Mouse (Mus musculus): ENCODE results near the gene Hist1h2bf. TPM values are rescaled to one million over a fixed set of nuclear protein-coding genes. Genes with fewer than 3 reads are reported as not detected.
A peak's percentile ranks its signal among the peaks of the same experiment; 100 is the strongest.
"Not testable (repeated sequence)": the region's sequence is repeated elsewhere in the genome, so short reads cannot be mapped to it uniquely, and the experiment has no call there.

The Hist1h2bf gene
- polyA plus RNA-seq (2015; fragmentation: Nextera tagmentation; extraction: Ambion mirVana), result 1.7 and 3.0 TPM in 2 replicates

GRCm38 (mm10) chr13:23573898-23574524 lies at the start of gene Hist1h2bf, which contains the start of gene Hist1h2ad:
Gene Hist1h2bf (minus strand): TSS chr13:23574196.
Gene Hist1h2ad (plus strand): TSS chr13:23574381.
- under 1% methylated on average over 22 of the region's 42 CpGs for WGBS
- Histone ChIP-seq H3K4me1 (ENCODE audit: control insufficient read depth, insufficient read depth, low read length) (peaks cover 33% of the 10 kb centered on the region), H3K4me2 (ENCODE audit: low read depth, low read length) (peak within 1 kb of the TSS; percentile 78), H3K9ac (ENCODE audit: low read length) (peak within 1 kb of the TSS; percentile 71), H3K4me3 (replicated peaks; ENCODE audit: low read length) (peak within 1 kb of the TSS; percentile 54), H3K27ac (ENCODE audit: low read length) (peak within 1 kb of the TSS; percentile 91)
- peak; percentile 91 for ATAC-seq (ENCODE audit: insufficient read depth, low FRiP score)
- H3K27me3 ChIP-seq (ENCODE audit: control insufficient read depth, insufficient read depth, low read length); H3K36me3 ChIP-seq (ENCODE audit: control insufficient read depth, insufficient read depth, low read length); H3K9me3 ChIP-seq (replicated peaks; ENCODE audit: control insufficient read depth, low read length): not testable (repeated sequence)

- peak overlapping the region; percentile 86 for H3K4me3 ChIP-seq (replicated peaks; ENCODE audit: low read length)
- no peaks in the 10 kb centered on the region for H3K36me3 ChIP-seq (ENCODE audit: control insufficient read depth, insufficient read depth, low read length)
- H3K4me2 ChIP-seq (ENCODE audit: low read depth, low read length), result peak overlapping the region; percentile 75
- peaks cover 11% of the 10 kb centered on the region; the same call in 1 of the 2 replicates for H3K4me1 ChIP-seq (ENCODE audit: control insufficient read depth, insufficient read depth, low read length)
- H3K9me3 ChIP-seq (replicated peaks; ENCODE audit: control insufficient read depth, low read length), result no peaks in the 10 kb centered on the region
- peak overlapping the region; percentile 80 for H3K27ac ChIP-seq (ENCODE audit: low read length)
- no peak for ATAC-seq (ENCODE audit: insufficient read depth, low FRiP score)
- H3K9ac ChIP-seq (ENCODE audit: low read length), result peak overlapping the region; percentile 67
- 22% methylated on average over 7 of the region's 7 CpGs for WGBS
- no peaks in the 10 kb centered on the region for H3K27me3 ChIP-seq (ENCODE audit: control insufficient read depth, insufficient read depth, low read length)
These were observed 49.0 kb upstream of the Hist1h2bf start for GRCm38 (mm10) chr13:23622861-23623450.

GRCm38 (mm10) chr13:23622175-23622671 lies 48.2 kb upstream of the Hist1h2bf start, which contains the start of gene Hist1h1e:
Gene Hist1h1e (minus strand): TSS chr13:23622558.
- Histone ChIP-seq H3K27ac (ENCODE audit: low read length) (peak within 1 kb of the TSS; percentile 99), H3K4me3 (replicated peaks; ENCODE audit: low read length) (peak within 1 kb of the TSS; percentile 86), H3K9ac (ENCODE audit: low read length) (peak within 1 kb of the TSS; percentile 96), H3K4me2 (ENCODE audit: low read depth, low read length) (peak within 1 kb of the TSS; percentile 75), H3K4me1 (ENCODE audit: control insufficient read depth, insufficient read depth, low read length) (peaks cover 11% of the 10 kb centered on the region; the same call in 1 of the 2 replicates)
- not testable (repeated sequence) for H3K27me3 ChIP-seq (ENCODE audit: control insufficient read depth, insufficient read depth, low read length); H3K36me3 ChIP-seq (ENCODE audit: control insufficient read depth, insufficient read depth, low read length); H3K9me3 ChIP-seq (replicated peaks; ENCODE audit: control insufficient read depth, low read length)
- peak; percentile 92 for ATAC-seq (ENCODE audit: insufficient read depth, low FRiP score)
- under 1% methylated on average over 50 of the region's 53 CpGs for WGBS

- Histone ChIP-seq H3K27ac (ENCODE audit: low read length) (peak overlapping the region; percentile 99), H3K9me3 (replicated peaks; ENCODE audit: control insufficient read depth, low read length) (no peaks in the 10 kb centered on the region), H3K4me3 (replicated peaks; ENCODE audit: low read length) (peak overlapping the region; percentile 86), H3K4me1 (ENCODE audit: control insufficient read depth, insufficient read depth, low read length) (peaks cover 11% of the 10 kb centered on the region; the same call in 1 of the 2 replicates), H3K27me3 (ENCODE audit: control insufficient read depth, insufficient read depth, low read length) (no peaks in the 10 kb centered on the region), H3K9ac (ENCODE audit: low read length) (peak overlapping the region; percentile 96), H3K4me2 (ENCODE audit: low read depth, low read length) (peak overlapping the region; percentile 75), H3K36me3 (ENCODE audit: control insufficient read depth, insufficient read depth, low read length) (no peaks in the 10 kb centered on the region)
- ATAC-seq (ENCODE audit: insufficient read depth, low FRiP score), result peak; percentile 88
- 0% methylated on average over 18 of the region's 18 CpGs for WGBS
These were observed 47.7 kb upstream of the Hist1h2bf start for GRCm38 (mm10) chr13:23621532-23622174.

GRCm38 (mm10) chr13:23620733-23621531 lies 46.9 kb upstream of the Hist1h2bf start, which contains the start of gene Hist1h2be:
Gene Hist1h2be (minus strand): TSS chr13:23621124.
- Histone ChIP-seq H3K4me2 (ENCODE audit: low read depth, low read length) (peak within 1 kb of the TSS; percentile 75), H3K9me3 (replicated peaks; ENCODE audit: control insufficient read depth, low read length) (no peaks in the 10 kb centered on the region), H3K4me3 (replicated peaks; ENCODE audit: low read length) (peak within 1 kb of the TSS; percentile 86), H3K27me3 (ENCODE audit: control insufficient read depth, insufficient read depth, low read length) (no peaks in the 10 kb centered on the region), H3K4me1 (ENCODE audit: control insufficient read depth, insufficient read depth, low read length) (peaks cover 11% of the 10 kb centered on the region; the same call in 1 of the 2 replicates), H3K27ac (ENCODE audit: low read length) (peak within 1 kb of the TSS; percentile 99), H3K36me3 (ENCODE audit: control insufficient read depth, insufficient read depth, low read length) (no peaks in the 10 kb centered on the region), H3K9ac (ENCODE audit: low read length) (peak within 1 kb of the TSS; percentile 96)
- WGBS, result under 1% methylated on average over 27 of the region's 27 CpGs
- peak; percentile 90 for ATAC-seq (ENCODE audit: insufficient read depth, low FRiP score)

- WGBS, result 43% methylated on average over 12 of the region's 12 CpGs
- H3K9ac ChIP-seq (ENCODE audit: low read length), result peak overlapping the region; percentile 78
These were observed 46.2 kb upstream of the Hist1h2bf start for GRCm38 (mm10) chr13:23620056-23620732.

GRCm38 (mm10) chr13:23611638-23612037 lies 37.6 kb upstream of the Hist1h2bf start:
- H3K9ac ChIP-seq (ENCODE audit: low read length), result no peak overlapping the region
- H3K27me3 ChIP-seq (ENCODE audit: control insufficient read depth, insufficient read depth, low read length), result no peaks in the 10 kb centered on the region
- H3K4me1 ChIP-seq (ENCODE audit: control insufficient read depth, insufficient read depth, low read length), result no peaks in the 10 kb centered on the region
- no peak overlapping the region for H3K4me3 ChIP-seq (replicated peaks; ENCODE audit: low read length)
- H3K4me2 ChIP-seq (ENCODE audit: low read depth, low read length), result no peak overlapping the region
- H3K36me3 ChIP-seq (ENCODE audit: control insufficient read depth, insufficient read depth, low read length), result no peaks in the 10 kb centered on the region
- 87% methylated on average over 3 of the region's 3 CpGs for WGBS
- no peak for ATAC-seq (ENCODE audit: insufficient read depth, low FRiP score)
- H3K27ac ChIP-seq (ENCODE audit: low read length), result no peak overlapping the region
- H3K9me3 ChIP-seq (replicated peaks; ENCODE audit: control insufficient read depth, low read length), result no peaks in the 10 kb centered on the region

More at GRCm38 (mm10) chr13:23620056-23620732, 46.2 kb upstream of the Hist1h2bf start:
- peak overlapping the region; percentile 86 for H3K4me3 ChIP-seq (replicated peaks; ENCODE audit: low read length)
- peak overlapping the region; percentile 75 for H3K4me2 ChIP-seq (ENCODE audit: low read depth, low read length)
- peaks cover 11% of the 10 kb centered on the region; the same call in 1 of the 2 replicates for H3K4me1 ChIP-seq (ENCODE audit: control insufficient read depth, insufficient read depth, low read length)
- H3K27ac ChIP-seq (ENCODE audit: low read length), result peak overlapping the region; percentile 99
- H3K27me3 ChIP-seq (ENCODE audit: control insufficient read depth, insufficient read depth, low read length), result no peaks in the 10 kb centered on the region
- ATAC-seq (ENCODE audit: insufficient read depth, low FRiP score), result no peak
- H3K36me3 ChIP-seq (ENCODE audit: control insufficient read depth, insufficient read depth, low read length), result no peaks in the 10 kb centered on the region
- no peaks in the 10 kb centered on the region for H3K9me3 ChIP-seq (replicated peaks; ENCODE audit: control insufficient read depth, low read length)

GRCm38 (mm10) chr13:23610393-23610792 lies 36.4 kb upstream of the Hist1h2bf start:
- H3K27me3 ChIP-seq (ENCODE audit: control insufficient read depth, insufficient read depth, low read length), result no peaks in the 10 kb centered on the region
- no peak for ATAC-seq (ENCODE audit: insufficient read depth, low FRiP score)
- no peak overlapping the region for H3K27ac ChIP-seq (ENCODE audit: low read length)
- no peak overlapping the region for H3K4me3 ChIP-seq (replicated peaks; ENCODE audit: low read length)
- no peak overlapping the region for H3K9ac ChIP-seq (ENCODE audit: low read length)
- no peaks in the 10 kb centered on the region for H3K36me3 ChIP-seq (ENCODE audit: control insufficient read depth, insufficient read depth, low read length)
- H3K4me2 ChIP-seq (ENCODE audit: low read depth, low read length), result no peak overlapping the region
- 64% methylated on average over 2 of the region's 2 CpGs for WGBS
- H3K4me1 ChIP-seq (ENCODE audit: control insufficient read depth, insufficient read depth, low read length), result no peaks in the 10 kb centered on the region
- H3K9me3 ChIP-seq (replicated peaks; ENCODE audit: control insufficient read depth, low read length), result no peaks in the 10 kb centered on the region
